Mouse (Mus musculus) liver, postnatal 0 days (tissue): ENCODE results near the gene Olfr522. TPM values are rescaled to one million over a fixed set of nuclear protein-coding genes. Genes with fewer than 3 reads are reported as not detected.

Experiments
- ATAC-seq: fragments of 200-750 bp; cut with Nextera tagmentation; 2 replicates; pipeline ENCODE4 v1.8.0; 2017; ENCODE audit warnings: mild to moderate bottlenecking, moderate library complexity
- DNase-seq: peaks from one replicate; pipeline ENCODE4 v3.0.0-alpha.2; 2016
- H3K27ac ChIP-seq: fragments of 300-500 bp; sonication (generic); 2 replicates; pipeline ENCODE4 v1.5.1; 2014; ENCODE audit warnings: antibody characterized with exemption, moderate library complexity, mild to moderate bottlenecking, low read depth
- H3K27me3 ChIP-seq: fragments of 300-500 bp; sonication (generic); 2 replicates; pipeline ENCODE4 v1.6.1; 2014; ENCODE audit warnings: low read length, control low read depth, mixed read lengths; ENCODE audit not compliant: insufficient read depth
- H3K36me3 ChIP-seq: fragments of 300-500 bp; sonication (generic); replicated peaks from 2 replicates; pipeline ENCODE4 v1.6.1; 2014; ENCODE audit warnings: mild to moderate bottlenecking, control low read depth, low read length, moderate library complexity, mixed read lengths; ENCODE audit not compliant: insufficient read depth
- H3K4me1 ChIP-seq: fragments of 300-500 bp; sonication (generic); 2 replicates; pipeline ENCODE4 v1.6.1; 2014; ENCODE audit warnings: antibody characterized with exemption, mild to moderate bottlenecking, control low read depth; ENCODE audit not compliant: insufficient read depth
- H3K4me2 ChIP-seq: fragments of 300-500 bp; sonication (generic); 2 replicates; pipeline ENCODE4 v1.6.1; 2014; ENCODE audit warnings: low read depth, mild to moderate bottlenecking, low read length, moderate library complexity, mixed read lengths
- H3K4me3 ChIP-seq: fragments of 300-500 bp; sonication (generic); 2 replicates; pipeline ENCODE4 v1.5.1; 2014; ENCODE audit warnings: low read depth, low read length
- H3K9ac ChIP-seq: fragments of 300-500 bp; sonication (generic); replicated peaks from 2 replicates; pipeline ENCODE4 v1.6.1; 2014; ENCODE audit warnings: mild to moderate bottlenecking, moderate library complexity
- H3K9me3 ChIP-seq: fragments of 300-500 bp; sonication (generic); 2 replicates; pipeline ENCODE4 v1.6.1; 2016; ENCODE audit warnings: mild to moderate bottlenecking, control low read depth, low read length, mixed read lengths
- CTCF ChIP-seq: sonication (generic); IDR thresholded peaks from 2 replicates; pipeline ENCODE4 v1.5.1; 2016; ENCODE audit warnings: antibody characterized with exemption, low read depth
- EP300 ChIP-seq: IDR thresholded peaks from 2 replicates; pipeline ENCODE4 v1.6.1; 2016; ENCODE audit warnings: antibody characterized with exemption, low read depth, mild to moderate bottlenecking
- WGBS: fragments of 180-500 bp; shearing (Covaris S2); extraction: QIAGEN DNeasy Blood & Tissue Kit; methylation state at CpG from one replicate; pipeline ENCODE4 v1.1.7; 2014; ENCODE audit not compliant: insufficient replicate concordance; 5-methylcytosine and 5-hydroxymethylcytosine counted together
- polyA plus RNA-seq: library from polyadenylated mRNA; unstranded; fragments of >200 nt; fragmentation: Nextera tagmentation; extraction: Ambion mirVana; gene quantifications from 2 replicates; pipeline ENCODE4 v1.2.1, GENCODE M21; 2015

Olfr522 gene
- polyA plus RNA-seq, 1 experiment from 2014 or later: not detected

DNA sequence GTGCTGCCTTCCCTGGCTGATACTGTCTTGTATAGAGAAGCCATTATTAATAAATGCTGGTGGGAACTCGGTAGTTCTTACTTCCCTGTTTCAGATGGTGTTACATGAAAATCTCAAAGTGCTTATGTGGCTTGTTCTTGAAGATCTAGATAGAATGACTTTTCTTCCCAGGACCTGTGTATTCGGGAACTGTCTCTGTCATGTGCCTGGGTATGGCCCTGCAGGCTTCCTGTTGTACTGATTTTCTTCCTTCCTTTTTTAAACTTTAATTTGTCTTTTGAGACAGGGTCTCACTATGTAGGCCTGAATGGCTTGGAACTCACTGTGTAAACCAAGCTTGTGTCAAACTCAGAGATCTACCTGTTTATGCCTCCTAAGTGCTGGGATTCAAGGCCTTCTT lies 36.7 kb downstream of the Olfr522 start:
- H3K27ac ChIP-seq: no peak overlapping the region
- H3K27me3 ChIP-seq: no peaks in the 10 kb centered on the region
- TF ChIP-seq CTCF: no peak
- TF ChIP-seq EP300: no peak
- no peaks in the 10 kb centered on the region for H3K9me3 ChIP-seq
- peaks cover 16% of the 10 kb centered on the region for H3K4me1 ChIP-seq
- ATAC-seq (no peak), DNase-seq (no peak)
- peaks cover 20% of the 10 kb centered on the region for H3K36me3 ChIP-seq
- H3K4me3 ChIP-seq: no peak overlapping the region
- H3K4me2 ChIP-seq: no peak overlapping the region
- WGBS: 32% methylated on average over 2 of the region's 2 CpGs
- H3K9ac ChIP-seq: no peak overlapping the region

- Histone ChIP-seq H3K9me3 (no peaks in the 10 kb centered on the region), H3K27ac (no peak overlapping the region), H3K4me3 (no peak overlapping the region), H3K27me3 (no peaks in the 10 kb centered on the region), H3K36me3 (peaks cover 20% of the 10 kb centered on the region), H3K4me1 (peaks cover 16% of the 10 kb centered on the region), H3K4me2 (peak overlapping the region; percentile 40), H3K9ac (no peak overlapping the region)
- TF ChIP-seq CTCF (no peak), EP300 (no peak)
- ATAC-seq (no peak), DNase-seq (no peak)
- 61% methylated on average over 3 of the region's 3 CpGs for WGBS
These were observed 37.6 kb downstream of the Olfr522 start for GRCm38 (mm10) chr7:140126934-140127333.

DNA sequence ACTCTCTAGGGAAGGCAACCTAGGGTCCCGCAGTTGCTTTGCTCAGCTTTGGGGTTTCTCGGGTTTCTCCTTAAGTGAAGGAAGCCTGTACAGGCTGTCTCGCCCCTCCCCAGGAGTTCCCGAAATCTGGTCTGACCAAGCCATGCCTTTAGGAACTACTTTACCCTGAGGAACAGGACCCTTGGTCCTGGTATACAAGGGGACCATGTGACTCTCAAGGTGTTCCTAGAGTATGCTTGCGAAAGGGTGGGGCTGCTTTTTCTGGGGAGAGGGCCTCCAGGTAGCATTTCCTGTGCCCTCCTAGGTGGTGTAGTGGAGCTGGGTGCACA lies 38.6 kb downstream of the Olfr522 start:
- DNase-seq (no peak), ATAC-seq (0 out of 2 replicates have a peak, but pooled peaks have one; percentile 0)
- Histone ChIP-seq H3K4me1 (peaks cover 16% of the 10 kb centered on the region), H3K27ac (peak overlapping the region; percentile 57; the same call in 1 of the 2 replicates), H3K36me3 (peaks cover 16% of the 10 kb centered on the region), H3K9ac (peak overlapping the region; percentile 84), H3K4me3 (peak overlapping the region; percentile 77), H3K9me3 (no peaks in the 10 kb centered on the region), H3K4me2 (peak overlapping the region; percentile 99), H3K27me3 (no peaks in the 10 kb centered on the region)
- 10% methylated on average over 5 of the region's 5 CpGs for WGBS
- TF ChIP-seq EP300 (no peak), CTCF (no peak)

GRCm38 (mm10) chr7:140125278-140126021 lies 39.1 kb downstream of the Olfr522 start:
- H3K4me1 ChIP-seq: peaks cover 16% of the 10 kb centered on the region
- peak; percentile 96 for DNase-seq
- H3K36me3 ChIP-seq: peaks cover 12% of the 10 kb centered on the region
- peak; percentile 99 for ATAC-seq
- H3K9me3 ChIP-seq: no peaks in the 10 kb centered on the region
- peak overlapping the region; percentile 77 for H3K4me3 ChIP-seq
- H3K27me3 ChIP-seq: no peaks in the 10 kb centered on the region
- H3K9ac ChIP-seq: peak overlapping the region; percentile 84
- TF ChIP-seq EP300 (no peak), CTCF (no peak)
- H3K4me2 ChIP-seq: peak overlapping the region; percentile 99
- WGBS: 2% methylated on average over 39 of the region's 40 CpGs
- peak overlapping the region; percentile 57; the same call in 1 of the 2 replicates for H3K27ac ChIP-seq

DNA sequence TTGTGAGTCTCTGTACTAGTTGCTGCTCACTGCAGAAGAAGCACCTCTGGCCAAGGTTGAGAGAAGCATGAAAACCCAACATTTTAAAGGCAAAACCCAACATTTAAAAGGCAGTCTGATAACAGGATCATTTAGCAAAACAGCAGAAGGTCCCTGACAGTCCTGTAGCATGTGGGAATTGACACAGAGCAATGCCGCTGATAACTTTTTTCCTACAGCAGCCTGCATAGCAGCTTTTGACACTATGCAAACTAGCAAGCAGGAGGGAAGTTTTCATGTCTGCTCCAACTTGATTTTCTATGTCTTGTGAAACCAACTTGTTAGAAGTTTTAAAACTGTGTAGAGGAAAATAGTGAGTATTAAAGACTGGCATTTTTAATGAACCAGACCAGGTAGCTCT lies 40.2 kb downstream of the Olfr522 start:
- H3K27me3 ChIP-seq: no peaks in the 10 kb centered on the region
- no peak for TF ChIP-seq CTCF
- no peak for TF ChIP-seq EP300
- H3K9me3 ChIP-seq: no peaks in the 10 kb centered on the region
- H3K27ac ChIP-seq: no peak overlapping the region
- 83% methylated on average over 1 of the region's 1 CpGs for WGBS
- ATAC-seq (no peak), DNase-seq (no peak)
- H3K4me3 ChIP-seq: no peak overlapping the region
- H3K36me3 ChIP-seq: peaks cover 3% of the 10 kb centered on the region
- H3K4me2 ChIP-seq: no peak overlapping the region
- peaks cover 16% of the 10 kb centered on the region for H3K4me1 ChIP-seq
- no peak overlapping the region for H3K9ac ChIP-seq

DNA sequence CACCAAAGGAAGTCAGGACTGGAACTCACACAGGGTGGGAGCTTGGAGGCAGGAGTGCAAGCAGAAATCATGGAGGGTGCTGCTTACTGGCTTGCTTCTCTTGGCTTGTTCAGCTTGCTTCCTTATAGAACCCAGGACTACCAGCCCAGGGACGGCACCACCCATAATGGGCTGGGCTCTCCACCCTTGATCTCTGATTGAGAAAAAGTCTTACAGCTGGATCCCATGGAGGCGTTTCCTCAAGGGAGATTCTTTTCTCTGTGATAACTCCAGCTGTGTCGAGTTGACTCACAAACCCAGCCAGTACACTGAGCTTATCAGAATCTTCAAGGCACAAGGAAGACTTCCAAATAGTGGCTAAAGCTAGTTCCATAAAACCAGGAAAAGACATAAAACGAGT lies 41.8 kb downstream of the Olfr522 start:
- Histone ChIP-seq H3K4me3 (no peak overlapping the region), H3K4me1 (peaks cover 16% of the 10 kb centered on the region), H3K9ac (no peak overlapping the region), H3K4me2 (no peak overlapping the region), H3K9me3 (no peaks in the 10 kb centered on the region), H3K27ac (no peak overlapping the region), H3K36me3 (no peaks in the 10 kb centered on the region), H3K27me3 (no peaks in the 10 kb centered on the region)
- TF ChIP-seq EP300: no peak
- TF ChIP-seq CTCF: no peak
- 33% methylated on average over 4 of the region's 4 CpGs for WGBS
- DNase-seq (no peak), ATAC-seq (no peak)
